Mouse (Mus musculus): ENCODE results near the gene Rfk.

DNA sequence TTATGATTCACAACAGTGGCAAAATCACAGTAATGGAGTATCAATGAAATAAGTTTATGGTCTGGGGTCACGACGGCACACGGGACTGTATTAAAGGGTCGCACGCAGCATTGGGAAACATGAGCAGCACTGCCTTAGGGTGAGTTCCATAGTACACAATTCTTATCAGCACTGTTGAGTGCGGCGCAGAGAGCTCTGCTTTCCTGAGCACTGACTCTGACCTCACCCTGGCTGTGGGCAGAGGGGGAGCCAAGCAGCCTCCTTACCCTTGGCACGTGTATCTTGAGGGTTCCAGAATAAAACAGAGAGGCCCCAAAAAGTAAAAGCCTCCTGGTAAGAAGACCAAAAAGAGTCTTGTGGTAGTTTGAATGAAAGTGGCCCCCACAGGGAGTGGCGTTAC, 25.3 kb upstream of the Rfk start:
- TF ChIP-seq CTCF (IDR thresholded peaks at IDR 0.05) (no peak), POLR2A (IDR thresholded peaks at IDR 0.05; ENCODE audit: insufficient read depth, low read depth, low read length) (no peak), EP300 (IDR thresholded peaks at IDR 0.05; ENCODE audit: insufficient read depth, low read depth, low read length) (no peak)

All from heart, adult 2 months (tissue).